Mouse (Mus musculus) kidney, postnatal 0 days (tissue): ENCODE measurements around the gene Gm10392. TPM values are rescaled to one million over a fixed set of nuclear protein-coding genes. Genes with fewer than 3 reads are reported as not detected.

Experiments
- ATAC-seq: fragments of 200-750 bp; cut with Nextera tagmentation; replicated peaks from 2 replicates; pipeline ENCODE4 v1.8.0; 2017; ENCODE audit warnings: low read depth, moderate number of reproducible peaks, moderate TSS enrichment, moderate library complexity; ENCODE audit not compliant: low FRiP score
- DNase-seq: peaks from one replicate; pipeline ENCODE4 v3.0.0-alpha.2; 2016; ENCODE audit warnings: low spot score
- H3K27ac ChIP-seq: fragments of 300-500 bp; sonication (generic); 2 replicates; pipeline ENCODE4 v1.5.1; 2014; ENCODE audit warnings: mild to moderate bottlenecking
- H3K27me3 ChIP-seq: fragments of 300-500 bp; sonication (generic); 2 replicates; pipeline ENCODE4 v1.6.1; 2014; ENCODE audit warnings: low read length, mixed read lengths; ENCODE audit not compliant: insufficient read depth
- H3K36me3 ChIP-seq: fragments of 300-500 bp; sonication (generic); 2 replicates; pipeline ENCODE4 v1.6.1; 2014; ENCODE audit warnings: low read length, mixed read lengths; ENCODE audit not compliant: insufficient read depth
- H3K4me1 ChIP-seq: fragments of 300-500 bp; sonication (generic); replicated peaks from 2 replicates; pipeline ENCODE4 v1.6.1; 2014; ENCODE audit warnings: antibody characterized with exemption, low read length, mixed read lengths; ENCODE audit not compliant: insufficient read depth
- H3K4me2 ChIP-seq: fragments of 300-500 bp; sonication (generic); 2 replicates; pipeline ENCODE4 v1.6.1; 2014; ENCODE audit warnings: mild to moderate bottlenecking, low read length, moderate library complexity, mixed read lengths
- H3K4me3 ChIP-seq: fragments of 300-500 bp; sonication (generic); replicated peaks from 2 replicates; pipeline ENCODE4 v1.5.1; 2014; ENCODE audit warnings: low read depth, low read length
- H3K9ac ChIP-seq: fragments of 300-500 bp; sonication (generic); 2 replicates; pipeline ENCODE4 v1.6.1; 2014; ENCODE audit warnings: low read depth, low read length
- H3K9me3 ChIP-seq: fragments of 300-500 bp; sonication (generic); replicated peaks from 2 replicates; pipeline ENCODE4 v1.6.1; 2016; ENCODE audit warnings: low read length, inconsistent platforms, mixed read lengths
- CTCF ChIP-seq: IDR thresholded peaks from 2 replicates; pipeline ENCODE4 v1.5.1; 2016; ENCODE audit warnings: antibody characterized with exemption, low read depth, mild to moderate bottlenecking, moderate library complexity
- WGBS: fragments of 180-500 bp; shearing (Covaris S2); extraction: QIAGEN DNeasy Blood & Tissue Kit; methylation state at CpG from one replicate; pipeline ENCODE4 v1.1.7; 2014; 5-methylcytosine and 5-hydroxymethylcytosine counted together
- polyA plus RNA-seq: library from polyadenylated mRNA; unstranded; fragments of >200 nt; fragmentation: Nextera tagmentation; extraction: Ambion mirVana; gene quantifications from 2 replicates; pipeline ENCODE4 v1.2.1, GENCODE M21; 2015

Gene Gm10392
- polyA plus RNA-seq, 1 experiment from 2014 or later, result not detected

GRCm38 (mm10) chr11:77514832-77515636, 4.0 kb downstream of the Gm10392 start, which contains the start of gene Abhd15:
Abhd15 (plus strand) TSS chr11:77515121.
- ATAC-seq (peak; percentile 45), DNase-seq (peak; percentile 79)
- Histone ChIP-seq H3K4me1 (peaks cover 24% of the 10 kb centered on the region), H3K36me3 (no peaks in the 10 kb centered on the region), H3K4me3 (peak within 1 kb of the TSS; percentile 43), H3K4me2 (peak within 1 kb of the TSS; percentile 91), H3K9me3 (no peaks in the 10 kb centered on the region), H3K27me3 (no peaks in the 10 kb centered on the region), H3K9ac (peak within 1 kb of the TSS; percentile 50), H3K27ac (0 out of 2 replicates have a peak within 1 kb of the TSS, but pooled peaks have one; percentile 13)
- under 1% methylated on average over 64 of the region's 72 CpGs for WGBS
- no peak for TF ChIP-seq CTCF

- WGBS, result 16% methylated on average over 19 of the region's 19 CpGs
- DNase-seq, result no peak
Observed at GRCm38 (mm10) chr11:77514281-77514831, 4.6 kb downstream of the Gm10392 start.

GRCm38 (mm10) chr11:77513811-77514170, 5.2 kb downstream of the Gm10392 start:
- no peak for TF ChIP-seq CTCF
- H3K27ac ChIP-seq, result peak overlapping the region; percentile 36; the same call in 1 of the 2 replicates
- WGBS, result 10% methylated on average over 10 of the region's 10 CpGs

More at GRCm38 (mm10) chr11:77514281-77514831, 4.6 kb downstream of the Gm10392 start:
- peak overlapping the region; percentile 50; the same call in 1 of the 2 replicates for H3K9ac ChIP-seq
- H3K36me3 ChIP-seq, result no peaks in the 10 kb centered on the region
- no peak for ATAC-seq
- H3K9me3 ChIP-seq, result no peaks in the 10 kb centered on the region
- H3K27me3 ChIP-seq, result no peaks in the 10 kb centered on the region
- H3K4me3 ChIP-seq, result peak overlapping the region; percentile 43
- no peak for TF ChIP-seq CTCF
- H3K4me1 ChIP-seq, result peaks cover 27% of the 10 kb centered on the region
- no peak overlapping the region for H3K27ac ChIP-seq
- H3K4me2 ChIP-seq, result peak overlapping the region; percentile 91

GRCm38 (mm10) chr11:77512891-77513810, 5.8 kb downstream of the Gm10392 start:
- Histone ChIP-seq H3K4me1 (peaks cover 32% of the 10 kb centered on the region), H3K27me3 (no peaks in the 10 kb centered on the region)

More at GRCm38 (mm10) chr11:77513811-77514170, 5.2 kb downstream of the Gm10392 start:
- H3K9ac ChIP-seq, result peak overlapping the region; percentile 46; the same call in 1 of the 2 replicates
- H3K4me2 ChIP-seq, result peak overlapping the region; percentile 75
- no peaks in the 10 kb centered on the region for H3K27me3 ChIP-seq
- H3K4me3 ChIP-seq, result peak overlapping the region; percentile 55
- ATAC-seq (no peak), DNase-seq (no peak)
- no peaks in the 10 kb centered on the region for H3K9me3 ChIP-seq
- peaks cover 27% of the 10 kb centered on the region for H3K4me1 ChIP-seq
- H3K36me3 ChIP-seq, result no peaks in the 10 kb centered on the region

GRCm38 (mm10) chr11:77511336-77511735, 7.7 kb downstream of the Gm10392 start:
- H3K4me3 ChIP-seq, result no peak overlapping the region
- ATAC-seq (no peak), DNase-seq (no peak)
- no peaks in the 10 kb centered on the region for H3K27me3 ChIP-seq
- no peaks in the 10 kb centered on the region for H3K9me3 ChIP-seq
- WGBS, result 64% methylated on average over 5 of the region's 5 CpGs
- no peak overlapping the region for H3K27ac ChIP-seq
- no peak overlapping the region for H3K4me2 ChIP-seq
- 0 out of 2 replicates have a peak, but pooled peaks cover 7% of the 10 kb centered on the region for H3K36me3 ChIP-seq
- H3K9ac ChIP-seq, result no peak overlapping the region
- peaks cover 32% of the 10 kb centered on the region for H3K4me1 ChIP-seq
- no peak for TF ChIP-seq CTCF

More at GRCm38 (mm10) chr11:77512891-77513810, 5.8 kb downstream of the Gm10392 start:
- Histone ChIP-seq H3K27ac (peak overlapping the region; percentile 38), H3K4me3 (peak overlapping the region; percentile 55), H3K9ac (peak overlapping the region; percentile 71), H3K36me3 (no peaks in the 10 kb centered on the region), H3K9me3 (no peaks in the 10 kb centered on the region), H3K4me2 (peak overlapping the region; percentile 75)
- DNase-seq (peak; percentile 90), ATAC-seq (peak; percentile 68)
- no peak for TF ChIP-seq CTCF
- under 1% methylated on average over 78 of the region's 84 CpGs for WGBS
